9 mouse cellular contexts compared by ENCODE assay signal in genomic region chr10:121461404-121462161, GRCm38 (mm10). TPM values are rescaled to one million over a fixed set of nuclear protein-coding genes. Genes with fewer than 3 reads are reported as not detected.
DNase-seq lines count a peak whose midpoint lies in the region; ATAC-seq lines count a peak whose summit lies in the region.
"Had no signal": no experiment of that assay in that cellular context is flagged by ENCODE, and none has a peak within 500 bp of the region (broad histone marks: within the 10 kb centered on the region; RNA-seq: fewer than 3 reads in every experiment).

No protein-coding gene starts in this region.

- ATAC-seq in embryonic facial prominence, embryonic 15.5 days (ENCODE audit: insufficient number of reproducible peaks, low FRiP score, low TSS enrichment, low read depth): peak; percentile 71; the same call in 1 of the 2 replicates
- ATAC-seq in limb, embryonic 11.5 days (ENCODE audit: insufficient number of reproducible peaks, low FRiP score, low TSS enrichment, low read depth): no peak
- ATAC-seq in megakaryocyte-erythroid progenitor cell, adult 5-6 weeks (replicated peaks; ENCODE audit: low FRiP score, low TSS enrichment, poor library complexity, severe bottlenecking): 0 out of 2 replicates have a peak, but pooled peaks have one; percentile 17
- ATAC-seq in activated CD4-positive, CD25-positive, alpha-beta regulatory T cell, adult 4 months: no peak

- H3K27ac ChIP-seq in embryonic facial prominence, embryonic 15.5 days (replicated peaks): peak overlapping the region; percentile 63
- peak overlapping the region; percentile 68 for H3K27ac ChIP-seq in limb, embryonic 11.5 days (replicated peaks; ENCODE audit: low read depth, low read length)

- H3K27me3 ChIP-seq in embryonic facial prominence, embryonic 15.5 days: no peaks in the 10 kb centered on the region
- H3K27me3 ChIP-seq in limb, embryonic 11.5 days (ENCODE audit: control insufficient read depth, insufficient read depth, low read length): no peaks in the 10 kb centered on the region

- peak overlapping the region; percentile 36 for H3K4me2 ChIP-seq in embryonic facial prominence, embryonic 15.5 days (replicated peaks)
- peak overlapping the region; percentile 33; the same call in 1 of the 2 replicates for H3K4me2 ChIP-seq in limb, embryonic 11.5 days (ENCODE audit: low read depth, severe bottlenecking)

- H3K4me3 ChIP-seq in embryonic facial prominence, embryonic 15.5 days (replicated peaks): no peak overlapping the region
- H3K4me3 ChIP-seq in limb, embryonic 11.5 days (ENCODE audit: low read depth, low read length): no peak overlapping the region

- 26% methylated on average over 22 of the region's 22 CpGs for WGBS in embryonic facial prominence, embryonic 15.5 days
- 14% methylated on average over 22 of the region's 22 CpGs for WGBS in limb, embryonic 11.5 days

- H3K36me3 ChIP-seq in embryonic facial prominence, embryonic 15.5 days: no peaks in the 10 kb centered on the region
- H3K36me3 ChIP-seq in limb, embryonic 11.5 days (ENCODE audit: control insufficient read depth, insufficient read depth, low read length): no peaks in the 10 kb centered on the region
- H3K36me3 ChIP-seq: G1E had no signal

- H3K9me3 ChIP-seq in embryonic facial prominence, embryonic 15.5 days (replicated peaks): no peaks in the 10 kb centered on the region
- H3K9me3 ChIP-seq in limb, embryonic 11.5 days (ENCODE audit: control insufficient read depth, low read length): no peaks in the 10 kb centered on the region

- H3K4me1 ChIP-seq in embryonic facial prominence, embryonic 15.5 days: peaks cover 38% of the 10 kb centered on the region
- H3K4me1 ChIP-seq in limb, embryonic 11.5 days (ENCODE audit: control insufficient read depth, insufficient read depth, low read length): peaks cover 31% of the 10 kb centered on the region

- no peak overlapping the region for H3K9ac ChIP-seq in embryonic facial prominence, embryonic 15.5 days
- peak overlapping the region; percentile 27; the same call in 1 of the 2 replicates for H3K9ac ChIP-seq in limb, embryonic 11.5 days (ENCODE audit: low read length)

- peak; percentile 67 for DNase-seq in urinary bladder, postnatal 14 days (ENCODE audit: low spot score)
- no peak for DNase-seq in urinary bladder, postnatal 10 days (ENCODE audit: low spot score)
- DNase-seq in heart, postnatal 4 days: peak; percentile 52
- DNase-seq in limb, embryonic 11.5 days (ENCODE audit: low spot score): peak; percentile 49
- DNase-seq in thymus, postnatal 25 days: no peak

RNA-seq across cellular contexts. Expression of gene Rassf3, which starts 14.6 kb away (rescaled TPM):
- 20.3 and 21.0 TPM in 2 replicates for polyA plus RNA-seq in embryonic facial prominence, embryonic 15.5 days (2015; fragmentation: Nextera tagmentation; extraction: Ambion mirVana)
- 10 to 100 TPM; 82.2 to 85.0 TPM for total RNA-seq in heart, postnatal 4 days (2021)
- polyA plus RNA-seq in limb, embryonic 11.5 days (2014; fragmentation: Nextera tagmentation; extraction: Ambion mirVana): 16.5 and 17.2 TPM in 2 replicates
- 6.5 and 9.7 TPM in 2 replicates for total RNA-seq in megakaryocyte-erythroid progenitor cell, adult 5-6 weeks (2014; fragmentation: Nextera tagmentation)
- 12.1 and 13.4 TPM in 2 replicates for total RNA-seq in megakaryocyte-erythroid progenitor cell, adult 5-6 weeks (2017)
- polyA plus RNA-seq in activated CD4-positive, CD25-positive, alpha-beta regulatory T cell, adult 4 months (2017; shearing (Covaris generic)): 1 to 10 TPM; 5.7 to 7.0 TPM

Comparison
In these comparisons a context has a peak if more than half of its experiments do, and no peak if none do; other contexts are left out.
1. DNase-seq: peak in urinary bladder, postnatal 14 days (single experiment), heart, postnatal 4 days (single experiment) and limb, embryonic 11.5 days (single experiment); none in urinary bladder, postnatal 10 days (single experiment) and thymus, postnatal 25 days (single experiment).
2. ATAC-seq: peak in embryonic facial prominence, embryonic 15.5 days (single experiment) and megakaryocyte-erythroid progenitor cell, adult 5-6 weeks (single experiment); none in limb, embryonic 11.5 days (single experiment) and activated CD4-positive, CD25-positive, alpha-beta regulatory T cell, adult 4 months (single experiment).